Mouse (Mus musculus): ENCODE results near the gene 2010300C02Rik.

GRCm38 (mm10) chr1:37614130-37614529 is 105.8 kb downstream of the 2010300C02Rik start:
- TF ChIP-seq GATA1 (IDR thresholded peaks at IDR 0.05; ENCODE audit: borderline replicate concordance, low read length) (no peak), FLI1 (IDR thresholded peaks at IDR 0.05; ENCODE audit: low read length) (no peak)
